Mouse (Mus musculus) kidney, postnatal 10 days (tissue): ENCODE data around the gene Krt84.

ENCODE experiments used
- DNase-seq: peaks from one replicate; pipeline ENCODE4 v3.0.0; 2021; ENCODE audit warnings: mixed read lengths

Gene Krt84

DNA sequence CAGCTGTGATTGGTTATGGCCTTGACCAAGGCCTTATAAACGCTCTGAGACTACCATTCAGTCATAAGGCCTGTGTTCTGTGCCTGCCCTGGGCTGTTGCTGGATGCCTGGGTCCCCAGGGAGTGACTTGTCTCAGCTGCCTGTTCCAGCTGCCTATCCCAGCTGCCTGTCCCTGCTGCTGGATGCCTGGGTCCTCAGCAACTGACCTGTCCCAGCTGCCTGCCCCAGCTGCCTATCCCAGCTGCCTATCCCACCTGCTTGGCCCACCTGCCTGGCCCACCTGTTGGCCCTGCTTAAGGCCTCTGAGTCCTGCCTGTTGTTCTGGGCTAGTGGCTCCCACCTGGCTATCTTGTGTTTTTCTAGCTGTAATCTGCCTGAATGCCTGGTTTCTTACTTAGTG is 38.4 kb downstream of the Krt84 start:
- DNase-seq = no peak

DNA sequence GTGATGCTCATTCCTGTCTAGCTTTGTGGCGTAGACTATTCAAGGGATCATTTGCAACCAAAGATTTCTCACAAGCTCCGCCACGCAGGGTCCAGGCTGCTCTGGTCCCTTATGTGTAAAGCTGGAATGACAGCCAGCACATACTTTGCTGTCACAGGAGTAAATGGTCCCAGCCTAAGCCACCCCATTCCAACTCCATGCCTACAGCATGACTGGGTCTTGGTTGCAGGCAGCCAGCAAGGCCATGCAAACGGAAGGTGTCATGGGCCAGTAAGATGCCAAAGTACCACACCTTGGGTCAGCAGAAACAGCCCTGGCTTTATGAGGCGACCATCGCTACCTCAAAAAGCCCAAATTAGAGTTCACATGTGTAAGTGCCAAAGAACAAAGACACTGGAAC is 38.9 kb downstream of the Krt84 start:
- DNase-seq = no peak

GRCm38 (mm10) chr15:101492718-101493117 is 39.9 kb downstream of the Krt84 start:
- no peak for DNase-seq

DNA sequence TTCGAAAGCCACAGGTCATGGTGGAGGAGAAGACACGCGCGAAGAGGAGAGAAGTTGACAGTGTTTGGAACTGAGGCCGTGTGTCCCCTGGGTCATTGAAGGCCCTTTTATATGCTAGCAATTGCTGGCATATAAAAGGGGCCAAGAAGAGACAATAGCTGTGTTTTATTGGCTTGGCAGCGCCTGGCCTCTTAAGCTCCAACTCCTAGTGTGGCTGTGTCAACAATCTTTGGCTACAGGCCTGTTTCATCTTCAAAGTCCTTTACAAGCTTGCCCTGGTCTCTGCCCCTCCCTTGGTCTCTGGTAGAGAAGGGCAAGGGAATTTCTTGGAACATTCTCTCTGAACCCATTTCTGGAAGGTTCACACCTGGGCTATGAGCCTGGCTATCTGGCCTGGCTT is 41.2 kb downstream of the Krt84 start, which contains the start of gene Krt83:
TSS of gene Krt83 (minus strand) at position 82 of the 400 bp plus-strand sequence.
- DNase-seq = no peak

- DNase-seq = no peak
These were observed 46.5 kb downstream of the Krt84 start for GRCm38 (mm10) chr15:101485911-101486635.

DNA sequence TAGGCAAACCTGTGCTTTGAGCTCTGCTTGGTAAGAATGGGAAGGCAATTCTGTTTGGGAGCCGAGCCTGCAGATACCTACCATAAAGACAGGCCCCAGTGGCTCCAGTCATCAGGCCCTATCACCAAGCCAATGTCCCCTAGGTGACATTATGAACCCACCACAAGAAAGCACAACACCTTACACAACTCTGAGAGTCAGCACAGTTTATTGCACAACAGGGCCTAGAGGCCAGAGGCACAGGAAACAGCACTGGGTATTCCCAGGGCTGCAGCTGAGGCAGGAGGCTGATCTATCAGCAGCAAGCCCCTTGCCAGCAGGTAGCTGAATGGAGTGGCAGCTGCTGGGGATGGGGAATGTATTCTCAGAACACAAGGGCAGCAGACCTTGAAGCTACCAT is 47.7 kb downstream of the Krt84 start:
- DNase-seq = no peak

DNA sequence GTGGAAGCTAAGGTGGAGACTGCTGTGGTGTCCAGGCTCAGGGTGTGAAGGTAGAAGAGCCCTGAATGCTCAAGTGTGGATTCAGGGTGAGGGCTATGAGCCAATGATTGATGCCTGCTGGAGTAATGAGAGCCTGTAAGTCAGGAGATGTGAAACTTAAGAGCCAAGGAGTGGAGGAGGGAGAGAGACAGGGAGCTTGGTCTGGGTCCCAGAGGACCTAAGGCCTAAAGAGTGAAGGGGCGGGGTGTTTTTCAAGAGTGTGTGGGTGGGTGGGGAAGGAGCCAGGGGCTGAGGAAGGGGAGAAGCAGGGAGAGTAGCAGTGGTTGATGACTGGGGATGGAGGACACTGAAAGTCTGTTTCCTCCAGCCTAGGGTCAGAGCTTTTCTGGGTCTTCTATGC is 49.0 kb downstream of the Krt84 start:
- no peak for DNase-seq

DNA sequence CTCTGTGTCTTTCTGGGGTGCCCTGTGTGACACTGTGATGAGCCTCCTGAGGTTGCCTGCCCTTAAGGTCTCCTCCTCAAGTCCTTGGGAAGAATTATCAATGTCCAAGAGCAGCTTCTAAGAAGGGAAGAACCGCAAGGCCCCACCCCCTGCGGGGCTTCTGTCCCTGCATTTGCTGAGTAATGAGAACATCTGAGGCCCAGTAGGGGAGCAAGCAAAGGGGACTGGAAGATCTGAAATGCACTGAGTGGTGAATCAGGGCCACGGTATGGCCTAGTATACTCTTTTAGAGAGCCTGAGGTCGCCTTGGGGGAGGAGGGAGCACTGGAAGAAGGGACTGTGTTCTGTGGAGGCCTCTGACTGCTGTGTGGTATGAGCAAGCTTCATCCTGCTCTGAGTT is 50.6 kb downstream of the Krt84 start:
- no peak for DNase-seq

- no peak for DNase-seq
These were observed 53.0 kb downstream of the Krt84 start for GRCm38 (mm10) chr15:101479666-101480060.

DNA sequence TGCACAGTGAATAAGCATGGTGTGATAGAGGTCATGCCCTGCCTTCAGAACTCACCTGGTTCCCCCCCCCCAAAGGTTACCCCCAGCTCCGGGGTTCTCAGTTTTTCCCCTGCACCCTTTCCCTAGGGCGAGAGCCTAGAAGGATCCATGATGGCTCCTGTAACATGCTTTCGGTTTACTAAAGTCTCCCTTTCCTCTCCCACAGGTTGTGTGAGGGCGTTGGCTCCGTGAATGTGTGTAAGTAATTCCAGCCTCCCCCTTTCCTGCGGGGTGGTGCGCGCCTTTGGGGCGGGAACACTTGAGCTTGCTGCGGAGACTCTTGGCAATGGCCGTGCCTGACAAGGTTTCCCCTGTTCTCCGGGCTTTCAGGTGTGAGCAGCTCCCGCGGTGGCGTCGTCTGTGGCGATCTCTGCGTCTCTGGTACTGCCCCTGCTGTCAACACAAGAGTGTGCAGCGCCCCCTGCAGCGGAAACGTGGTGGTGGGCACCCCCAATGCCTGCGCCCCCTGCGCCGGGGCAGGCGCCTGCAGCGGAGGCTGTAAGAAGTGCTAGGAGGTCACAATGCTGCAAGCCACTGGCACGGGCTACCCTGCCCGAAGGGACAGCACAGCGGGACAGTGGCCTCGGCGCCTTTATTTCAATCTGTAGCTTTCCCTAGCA is 53.5 kb downstream of the Krt84 start:
- DNase-seq = peak; percentile 69
